Mouse (Mus musculus) brain, embryonic 14.5 days (tissue): Measurements from ENCODE around the gene Rnf208.

ENCODE experiments used
- CTCF ChIP-seq: fragments of 200-500 bp; IDR thresholded peaks from 2 replicates; pipeline ENCODE4 v1.5.1; 2012; ENCODE audit warnings: inconsistent platforms, mild to moderate bottlenecking, moderate library complexity, borderline replicate concordance; ENCODE audit not compliant: insufficient read depth, insufficient read length; ENCODE audit errors: extremely low read depth
- POLR2A ChIP-seq: fragments of 200-500 bp; IDR thresholded peaks from 2 replicates; pipeline ENCODE4 v1.6.1; 2012; ENCODE audit warnings: mild to moderate bottlenecking, inconsistent platforms, borderline replicate concordance; ENCODE audit not compliant: poor library complexity, insufficient read depth, insufficient read length, severe bottlenecking; ENCODE audit errors: extremely low read depth

- TF ChIP-seq POLR2A (peak; percentile 62; the same call in 1 of the 2 replicates), CTCF (no peak)
These were observed 20.3 kb downstream of the Rnf208 start, which contains the start of gene Tprn for GRCm38 (mm10) chr2:25262291-25262767.
